Mouse (Mus musculus): ENCODE measurements around the gene Tex46. TPM values are rescaled to one million over a fixed set of nuclear protein-coding genes. Genes with fewer than 3 reads are reported as not detected.

The Tex46 gene
- polyA plus RNA-seq, 1 experiment from 2014 or later = not detected

GRCm38 (mm10) chr4:136621956-136622355 is 11.7 kb downstream of the Tex46 start:
- DNase-seq (ENCODE audit: low spot score) = no peak
- Histone ChIP-seq H3K9ac (replicated peaks; ENCODE audit: low read depth) (no peak overlapping the region), H3K27me3 (replicated peaks; ENCODE audit: insufficient read depth, low read length) (no peaks in the 10 kb centered on the region), H3K27ac (ENCODE audit: low read length) (no peak overlapping the region), H3K4me1 (ENCODE audit: insufficient read depth, low read depth, low read length) (no peaks in the 10 kb centered on the region), H3K4me2 (replicated peaks; ENCODE audit: low read depth, low read length) (no peak overlapping the region), H3K9me3 (ENCODE audit: low read length) (no peaks in the 10 kb centered on the region), H3K36me3 (ENCODE audit: insufficient read depth, low read length) (no peaks in the 10 kb centered on the region), H3K4me3 (ENCODE audit: low read depth, low read length) (no peak overlapping the region)
- TF ChIP-seq EP300 (IDR thresholded peaks at IDR 0.05) = no peak
- TF ChIP-seq CTCF (IDR thresholded peaks at IDR 0.05) = no peak
- ATAC-seq = no peak
- 55% methylated on average over 5 of the region's 5 CpGs for WGBS

DNA sequence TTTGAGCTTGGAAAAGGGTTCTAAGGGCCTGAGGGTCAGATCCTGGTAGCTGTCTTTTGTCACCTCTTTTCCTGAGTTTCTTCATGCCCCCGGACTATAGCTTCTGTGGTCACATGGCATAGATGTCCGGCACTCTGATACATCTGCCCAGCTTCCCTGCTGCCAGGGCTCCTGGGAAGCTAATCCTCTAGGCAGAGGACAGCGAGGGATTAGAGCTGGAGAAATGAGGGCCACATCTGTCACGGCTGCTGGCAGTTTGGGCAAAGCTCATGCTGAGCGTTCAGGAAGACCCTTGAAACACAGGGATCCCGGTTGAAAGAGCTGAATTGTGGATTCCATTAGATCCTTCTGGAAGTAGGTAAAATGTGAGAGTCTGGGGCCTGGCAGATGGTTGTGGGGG is 12.2 kb downstream of the Tex46 start, which contains the start of gene Lactbl1:
Lactbl1 (plus strand) TSS at position 234 of the 400 bp plus-strand sequence.
- H3K4me3 ChIP-seq (ENCODE audit: low read depth, low read length) = no peak within 1 kb of the TSS
- no peaks in the 10 kb centered on the region for H3K36me3 ChIP-seq (ENCODE audit: insufficient read depth, low read length)
- ATAC-seq = no peak
- no peaks in the 10 kb centered on the region for H3K4me1 ChIP-seq (ENCODE audit: insufficient read depth, low read depth, low read length)
- H3K27me3 ChIP-seq (replicated peaks; ENCODE audit: insufficient read depth, low read length) = no peaks in the 10 kb centered on the region
- H3K27ac ChIP-seq (ENCODE audit: low read length) = no peak within 1 kb of the TSS
- TF ChIP-seq EP300 (IDR thresholded peaks at IDR 0.05) = no peak
- no peak for TF ChIP-seq CTCF (IDR thresholded peaks at IDR 0.05)
- 53% methylated on average over 6 of the region's 6 CpGs for WGBS
- DNase-seq (ENCODE audit: low spot score) = no peak
- H3K4me2 ChIP-seq (replicated peaks; ENCODE audit: low read depth, low read length) = no peak within 1 kb of the TSS
- no peak within 1 kb of the TSS for H3K9ac ChIP-seq (replicated peaks; ENCODE audit: low read depth)
- no peaks in the 10 kb centered on the region for H3K9me3 ChIP-seq (ENCODE audit: low read length)

- ATAC-seq (no peak), DNase-seq (ENCODE audit: low spot score) (no peak)
- no peak overlapping the region for H3K4me3 ChIP-seq (ENCODE audit: low read depth, low read length)
- no peak overlapping the region for H3K9ac ChIP-seq (replicated peaks; ENCODE audit: low read depth)
- no peak overlapping the region for H3K4me2 ChIP-seq (replicated peaks; ENCODE audit: low read depth, low read length)
- TF ChIP-seq EP300 (IDR thresholded peaks at IDR 0.05) (no peak), CTCF (IDR thresholded peaks at IDR 0.05) (no peak)
- H3K27me3 ChIP-seq (replicated peaks; ENCODE audit: insufficient read depth, low read length) = no peaks in the 10 kb centered on the region
- H3K27ac ChIP-seq (ENCODE audit: low read length) = no peak overlapping the region
- WGBS = 57% methylated on average over 6 of the region's 6 CpGs
- H3K4me1 ChIP-seq (ENCODE audit: insufficient read depth, low read depth, low read length) = no peaks in the 10 kb centered on the region
- no peaks in the 10 kb centered on the region for H3K9me3 ChIP-seq (ENCODE audit: low read length)
- H3K36me3 ChIP-seq (ENCODE audit: insufficient read depth, low read length) = no peaks in the 10 kb centered on the region
Measured at GRCm38 (mm10) chr4:136626590-136626989, 16.4 kb downstream of the Tex46 start.

DNA sequence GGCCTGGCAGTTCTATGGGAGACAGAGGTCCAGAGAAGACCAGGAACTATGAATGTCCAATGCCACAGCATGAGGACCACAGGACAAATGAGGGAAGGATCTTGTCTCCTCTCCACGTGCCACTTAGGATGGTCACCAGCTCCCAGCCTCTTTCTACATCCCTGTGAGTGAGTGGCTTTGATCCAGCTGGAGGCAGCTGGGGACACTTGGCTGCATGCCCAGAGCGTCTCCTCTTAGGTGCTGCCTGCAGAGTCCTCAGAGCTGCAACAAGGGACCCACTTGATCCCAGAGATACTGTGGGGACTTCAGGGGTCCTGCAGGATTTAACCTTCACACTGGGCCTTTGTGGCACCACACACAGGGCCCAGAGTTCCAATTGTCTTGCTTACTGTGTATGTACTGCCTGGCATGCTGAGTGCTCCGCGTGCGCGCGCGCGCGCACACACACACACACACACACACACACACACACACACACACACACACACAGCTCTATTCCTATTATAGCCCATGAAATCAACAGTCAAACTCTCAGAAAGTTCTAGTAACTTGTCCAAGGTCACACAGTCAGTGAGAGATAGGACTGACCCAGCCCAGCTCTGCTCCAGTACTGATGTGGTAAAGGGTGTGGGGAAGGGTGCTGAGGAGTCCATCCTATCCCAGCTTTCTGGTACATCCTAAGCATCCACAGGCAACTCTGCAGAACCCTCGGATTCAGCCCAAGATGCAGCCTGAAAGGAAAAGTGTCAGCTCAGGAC is 21.2 kb downstream of the Tex46 start:
- Histone ChIP-seq H3K4me2 (replicated peaks; ENCODE audit: low read depth, low read length) (no peak overlapping the region), H3K4me3 (ENCODE audit: low read depth, low read length) (no peak overlapping the region), H3K36me3 (ENCODE audit: insufficient read depth, low read length) (no peaks in the 10 kb centered on the region), H3K27ac (ENCODE audit: low read length) (no peak overlapping the region), H3K9me3 (ENCODE audit: low read length) (no peaks in the 10 kb centered on the region), H3K4me1 (ENCODE audit: insufficient read depth, low read depth, low read length) (no peaks in the 10 kb centered on the region), H3K9ac (replicated peaks; ENCODE audit: low read depth) (no peak overlapping the region), H3K27me3 (replicated peaks; ENCODE audit: insufficient read depth, low read length) (peaks cover 3% of the 10 kb centered on the region)
- TF ChIP-seq EP300 (IDR thresholded peaks at IDR 0.05) (no peak), CTCF (IDR thresholded peaks at IDR 0.05) (no peak)
- DNase-seq (ENCODE audit: low spot score) = no peak
- no peak for ATAC-seq
- 74% methylated on average over 11 of the region's 11 CpGs for WGBS

DNA sequence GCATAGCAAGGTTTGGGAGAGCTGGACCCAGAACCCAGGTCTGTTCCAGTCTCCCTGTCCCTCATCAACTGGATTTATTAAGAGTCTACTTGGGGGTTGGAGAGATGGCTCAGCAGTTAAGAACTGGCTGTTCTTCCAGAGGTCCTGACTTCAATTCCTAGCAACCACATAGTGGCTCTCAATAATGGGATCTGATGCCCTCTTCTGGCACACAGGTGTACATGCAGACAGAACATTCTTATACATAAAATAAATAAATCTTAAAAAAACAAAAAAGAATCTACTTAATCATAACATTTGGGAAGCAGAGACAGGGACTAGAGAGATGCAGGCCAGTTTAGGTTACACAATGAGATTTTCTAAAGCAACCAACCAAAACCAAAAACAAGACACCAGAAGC is 25.8 kb downstream of the Tex46 start:
- Histone ChIP-seq H3K4me3 (ENCODE audit: low read depth, low read length) (no peak overlapping the region), H3K9ac (replicated peaks; ENCODE audit: low read depth) (no peak overlapping the region), H3K27me3 (replicated peaks; ENCODE audit: insufficient read depth, low read length) (peaks cover 17% of the 10 kb centered on the region), H3K9me3 (ENCODE audit: low read length) (no peaks in the 10 kb centered on the region), H3K4me2 (replicated peaks; ENCODE audit: low read depth, low read length) (no peak overlapping the region), H3K27ac (ENCODE audit: low read length) (no peak overlapping the region), H3K36me3 (ENCODE audit: insufficient read depth, low read length) (no peaks in the 10 kb centered on the region), H3K4me1 (ENCODE audit: insufficient read depth, low read depth, low read length) (peaks cover 6% of the 10 kb centered on the region; the same call in 1 of the 2 replicates)
- DNase-seq (ENCODE audit: low spot score) = no peak
- ATAC-seq = no peak
- TF ChIP-seq CTCF (IDR thresholded peaks at IDR 0.05) = peak; percentile 19; the same call in 1 of the 2 replicates
- no peak for TF ChIP-seq EP300 (IDR thresholded peaks at IDR 0.05)

- TF ChIP-seq EP300 (IDR thresholded peaks at IDR 0.05) = no peak
- no peak for TF ChIP-seq CTCF (IDR thresholded peaks at IDR 0.05)
- Histone ChIP-seq H3K36me3 (ENCODE audit: insufficient read depth, low read length) (no peaks in the 10 kb centered on the region), H3K4me3 (ENCODE audit: low read depth, low read length) (no peak overlapping the region), H3K4me1 (ENCODE audit: insufficient read depth, low read depth, low read length) (peaks cover 6% of the 10 kb centered on the region; the same call in 1 of the 2 replicates), H3K27ac (ENCODE audit: low read length) (no peak overlapping the region), H3K4me2 (replicated peaks; ENCODE audit: low read depth, low read length) (no peak overlapping the region), H3K27me3 (replicated peaks; ENCODE audit: insufficient read depth, low read length) (peaks cover 17% of the 10 kb centered on the region), H3K9me3 (ENCODE audit: low read length) (no peaks in the 10 kb centered on the region), H3K9ac (replicated peaks; ENCODE audit: low read depth) (no peak overlapping the region)
- 55% methylated on average over 5 of the region's 5 CpGs for WGBS
- DNase-seq (ENCODE audit: low spot score) = no peak
- no peak for ATAC-seq
Measured at GRCm38 (mm10) chr4:136636511-136636910, 26.3 kb downstream of the Tex46 start.
